Mouse (Mus musculus) kidney, embryonic 16.5 days (tissue): ENCODE measurements at regions not wholly inside any gene's neighbourhood (a gene's known extent, or its start where the extent isn't known, plus 50 kb on each side); places are given as distances from the start of the nearest gene placed in this dataset.
A peak's percentile ranks its signal among the peaks of the same experiment; 100 is the strongest.

Experiments used
- ATAC-seq: fragments of 200-750 bp; cut with Nextera tagmentation; 2 replicates; pipeline ENCODE4 v1.8.0; 2017; ENCODE audit warnings: moderate TSS enrichment; ENCODE audit not compliant: low FRiP score, low TSS enrichment
- H3K27ac ChIP-seq: fragments of 300-500 bp; sonication (generic); 2 replicates; pipeline ENCODE4 v1.5.1; 2014; ENCODE audit warnings: low read length
- H3K27me3 ChIP-seq: fragments of 300-500 bp; sonication (generic); 2 replicates; pipeline ENCODE4 v1.6.1; 2014; ENCODE audit warnings: low read length, control low read depth, mixed read lengths; ENCODE audit not compliant: insufficient read depth
- H3K36me3 ChIP-seq: fragments of 300-500 bp; sonication (generic); 2 replicates; pipeline ENCODE4 v1.6.1; 2014; ENCODE audit warnings: low read length, control low read depth, mixed read lengths; ENCODE audit not compliant: insufficient read depth
- H3K4me1 ChIP-seq: fragments of 300-500 bp; sonication (generic); 2 replicates; pipeline ENCODE4 v1.6.1; 2014; ENCODE audit warnings: low read length, control low read depth, mixed read lengths; ENCODE audit not compliant: insufficient read depth
- H3K4me2 ChIP-seq: fragments of 300-500 bp; sonication (generic); replicated peaks from 2 replicates; pipeline ENCODE4 v1.6.1; 2014; ENCODE audit warnings: low read depth, low read length
- H3K4me3 ChIP-seq: fragments of 300-500 bp; sonication (generic); 2 replicates; pipeline ENCODE4 v1.5.1; 2014; ENCODE audit warnings: mild to moderate bottlenecking, low read length
- H3K9ac ChIP-seq: fragments of 300-500 bp; sonication (generic); replicated peaks from 2 replicates; pipeline ENCODE4 v1.6.1; 2014; ENCODE audit warnings: low read length
- H3K9me3 ChIP-seq: fragments of 300-500 bp; sonication (generic); 2 replicates; pipeline ENCODE4 v1.6.1; 2016; ENCODE audit warnings: low read length, control low read depth
- WGBS: fragments of 180-500 bp; shearing (Covaris S2); extraction: QIAGEN DNeasy Blood & Tissue Kit; methylation state at CpG from one replicate; pipeline ENCODE4 v1.1.7; 2014; 5-methylcytosine and 5-hydroxymethylcytosine counted together

GRCm38 (mm10) chr17:27325002-27325460, 120.8 kb upstream of the Lemd2 start:
- Histone ChIP-seq H3K27ac (no peak overlapping the region), H3K9me3 (no peaks in the 10 kb centered on the region), H3K27me3 (peaks cover 9% of the 10 kb centered on the region; the same call in 1 of the 2 replicates), H3K36me3 (no peaks in the 10 kb centered on the region), H3K4me1 (0 out of 2 replicates have a peak, but pooled peaks cover 6% of the 10 kb centered on the region), H3K4me3 (peak overlapping the region; percentile 23), H3K4me2 (peak overlapping the region; percentile 44), H3K9ac (no peak overlapping the region)
- 11% methylated on average over 18 of the region's 18 CpGs for WGBS
- ATAC-seq, result peak; percentile 84

GRCm38 (mm10) chr17:27323513-27323912, 119.2 kb upstream of the Lemd2 start:
- 76% methylated on average over 2 of the region's 2 CpGs for WGBS
- no peaks in the 10 kb centered on the region for H3K9me3 ChIP-seq
- no peak for ATAC-seq

GRCm38 (mm10) chr17:27322891-27323509, 118.7 kb upstream of the Lemd2 start:
- Histone ChIP-seq H3K36me3 (no peaks in the 10 kb centered on the region), H3K9ac (no peak overlapping the region), H3K27me3 (peaks cover 9% of the 10 kb centered on the region; the same call in 1 of the 2 replicates), H3K27ac (no peak overlapping the region), H3K9me3 (no peaks in the 10 kb centered on the region), H3K4me2 (no peak overlapping the region), H3K4me3 (no peak overlapping the region), H3K4me1 (peaks cover 12% of the 10 kb centered on the region)
- 82% methylated on average over 6 of the region's 6 CpGs for WGBS
- ATAC-seq, result no peak

More at GRCm38 (mm10) chr17:27323513-27323912, 119.2 kb upstream of the Lemd2 start:
- Histone ChIP-seq H3K27me3 (peaks cover 9% of the 10 kb centered on the region; the same call in 1 of the 2 replicates), H3K9ac (no peak overlapping the region), H3K27ac (no peak overlapping the region), H3K36me3 (no peaks in the 10 kb centered on the region), H3K4me3 (no peak overlapping the region), H3K4me2 (no peak overlapping the region), H3K4me1 (peaks cover 7% of the 10 kb centered on the region)

- ATAC-seq, result no peak
- Histone ChIP-seq H3K9ac (no peak overlapping the region), H3K36me3 (no peaks in the 10 kb centered on the region), H3K9me3 (no peaks in the 10 kb centered on the region), H3K4me3 (no peak overlapping the region), H3K4me2 (no peak overlapping the region), H3K4me1 (peaks cover 32% of the 10 kb centered on the region), H3K27ac (no peak overlapping the region), H3K27me3 (0 out of 2 replicates have a peak, but pooled peaks cover under 1% of the 10 kb centered on the region)
- 62% methylated on average over 7 of the region's 7 CpGs for WGBS
Measured at GRCm38 (mm10) chr17:27318969-27319695, 114.9 kb upstream of the Lemd2 start.

GRCm38 (mm10) chr17:27317576-27318277, 113.5 kb upstream of the Lemd2 start:
- H3K9ac ChIP-seq, result no peak overlapping the region
- WGBS, result 34% methylated on average over 14 of the region's 14 CpGs
- H3K4me3 ChIP-seq, result no peak overlapping the region
- ATAC-seq, result peak; percentile 78; the same call in 1 of the 2 replicates
- H3K36me3 ChIP-seq, result no peaks in the 10 kb centered on the region
- H3K4me2 ChIP-seq, result peak overlapping the region; percentile 12; the same call in 1 of the 2 replicates
- H3K4me1 ChIP-seq, result peaks cover 32% of the 10 kb centered on the region
- no peaks in the 10 kb centered on the region for H3K9me3 ChIP-seq
- H3K27ac ChIP-seq, result peak overlapping the region; percentile 63; the same call in 1 of the 2 replicates
- H3K27me3 ChIP-seq, result no peaks in the 10 kb centered on the region

GRCm38 (mm10) chr17:27316711-27317575, 112.7 kb upstream of the Lemd2 start:
- H3K27ac ChIP-seq, result 0 out of 2 replicates have a peak overlapping the region, but pooled peaks have one; percentile 36
- no peaks in the 10 kb centered on the region for H3K36me3 ChIP-seq
- no peak for ATAC-seq
- no peaks in the 10 kb centered on the region for H3K27me3 ChIP-seq
- no peak overlapping the region for H3K9ac ChIP-seq
- H3K4me3 ChIP-seq, result no peak overlapping the region
- H3K9me3 ChIP-seq, result no peaks in the 10 kb centered on the region
- WGBS, result 68% methylated on average over 21 of the region's 21 CpGs
- H3K4me2 ChIP-seq, result peak overlapping the region; percentile 12; the same call in 1 of the 2 replicates
- peaks cover 32% of the 10 kb centered on the region for H3K4me1 ChIP-seq

GRCm38 (mm10) chr17:27315947-27316628, 111.8 kb upstream of the Lemd2 start:
- H3K9ac ChIP-seq, result no peak overlapping the region
- WGBS, result 53% methylated on average over 11 of the region's 11 CpGs

GRCm38 (mm10) chr17:27315428-27315827, 111.2 kb upstream of the Lemd2 start:
- H3K4me1 ChIP-seq, result peaks cover 32% of the 10 kb centered on the region
- H3K9ac ChIP-seq, result no peak overlapping the region
- H3K4me3 ChIP-seq, result no peak overlapping the region
- no peaks in the 10 kb centered on the region for H3K9me3 ChIP-seq
- ATAC-seq, result no peak
- H3K36me3 ChIP-seq, result no peaks in the 10 kb centered on the region
- no peak overlapping the region for H3K4me2 ChIP-seq
- H3K27me3 ChIP-seq, result no peaks in the 10 kb centered on the region
- H3K27ac ChIP-seq, result no peak overlapping the region
- 54% methylated on average over 3 of the region's 3 CpGs for WGBS

More at GRCm38 (mm10) chr17:27315947-27316628, 111.8 kb upstream of the Lemd2 start:
- no peaks in the 10 kb centered on the region for H3K27me3 ChIP-seq
- H3K4me2 ChIP-seq, result no peak overlapping the region
- no peaks in the 10 kb centered on the region for H3K9me3 ChIP-seq
- no peak for ATAC-seq
- H3K4me1 ChIP-seq, result peaks cover 32% of the 10 kb centered on the region
- no peak overlapping the region for H3K4me3 ChIP-seq
- no peak overlapping the region for H3K27ac ChIP-seq
- no peaks in the 10 kb centered on the region for H3K36me3 ChIP-seq
